Mouse (Mus musculus) splenic B cell, adult 2 months (primary cell): Measurements from ENCODE around the gene Lrfn1.
A peak's percentile ranks its signal among the peaks of the same experiment; 100 is the strongest.

Experiments used
- DNase-seq: peaks from one replicate; pipeline ENCODE4 v3.0.0-alpha.2; 2011; ENCODE audit warnings: low read depth, low spot score
- H3K27me3 ChIP-seq: 2 replicates; pipeline ENCODE4 v1.6.1; 2012; ENCODE audit warnings: mild to moderate bottlenecking, low read length, moderate library complexity, mixed read lengths; ENCODE audit not compliant: control insufficient read depth, poor library complexity, insufficient read depth, severe bottlenecking
- H3K36me3 ChIP-seq: 2 replicates; pipeline ENCODE4 v1.6.1; 2012; ENCODE audit warnings: mild to moderate bottlenecking, low read length, moderate library complexity, mixed read lengths; ENCODE audit not compliant: control insufficient read depth, poor library complexity, insufficient read depth, severe bottlenecking

Lrfn1 gene

DNA sequence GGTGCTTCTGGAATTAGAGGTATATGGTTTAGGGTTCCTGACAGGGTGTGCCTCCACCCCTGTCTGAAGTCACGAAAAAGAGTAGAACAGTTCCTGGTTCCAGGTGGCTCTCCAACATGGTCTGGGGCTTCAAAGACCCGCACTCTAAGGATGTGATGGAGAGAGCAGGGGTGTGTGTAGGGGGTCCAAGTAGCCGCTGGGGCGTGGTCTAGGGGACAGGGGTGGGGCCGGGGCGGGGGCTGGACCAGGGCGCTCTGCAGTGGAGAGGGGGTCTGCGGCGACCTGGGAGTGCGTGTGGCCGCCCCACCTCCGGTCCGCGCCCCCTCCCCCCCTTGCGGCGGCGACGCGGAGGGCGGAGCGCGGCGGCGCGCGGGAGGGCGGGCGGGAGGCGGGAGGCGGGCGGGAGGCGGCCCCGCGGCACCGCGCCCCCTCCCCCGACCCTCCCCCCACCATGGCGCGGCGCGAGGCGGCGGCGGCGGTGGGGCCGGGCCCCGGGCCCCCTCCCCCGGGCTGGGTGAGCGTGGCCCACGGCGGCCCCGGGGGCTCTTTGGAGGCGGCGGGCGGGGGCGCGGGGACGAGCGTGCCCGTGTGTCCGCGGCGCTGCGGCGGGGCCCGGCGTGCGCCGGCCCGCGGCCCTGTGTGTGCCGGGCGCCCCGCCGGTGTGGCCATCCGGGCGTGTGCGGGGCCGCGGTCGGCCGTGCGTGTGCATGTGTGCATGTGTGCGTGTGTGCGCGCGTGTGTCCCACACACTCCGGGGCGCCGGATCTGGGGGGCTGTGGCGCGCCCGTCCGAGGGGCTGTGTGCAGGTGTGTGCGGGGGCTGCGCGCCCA, at the start of gene Lrfn1:
TSS of gene Lrfn1 (plus strand) at position 450 of the 830 bp plus-strand sequence.
- H3K27me3 ChIP-seq = peaks cover 3% of the 10 kb centered on the region; the same call in 1 of the 2 replicates
- no peak for DNase-seq
- peaks cover under 1% of the 10 kb centered on the region; the same call in 1 of the 2 replicates for H3K36me3 ChIP-seq

DNA sequence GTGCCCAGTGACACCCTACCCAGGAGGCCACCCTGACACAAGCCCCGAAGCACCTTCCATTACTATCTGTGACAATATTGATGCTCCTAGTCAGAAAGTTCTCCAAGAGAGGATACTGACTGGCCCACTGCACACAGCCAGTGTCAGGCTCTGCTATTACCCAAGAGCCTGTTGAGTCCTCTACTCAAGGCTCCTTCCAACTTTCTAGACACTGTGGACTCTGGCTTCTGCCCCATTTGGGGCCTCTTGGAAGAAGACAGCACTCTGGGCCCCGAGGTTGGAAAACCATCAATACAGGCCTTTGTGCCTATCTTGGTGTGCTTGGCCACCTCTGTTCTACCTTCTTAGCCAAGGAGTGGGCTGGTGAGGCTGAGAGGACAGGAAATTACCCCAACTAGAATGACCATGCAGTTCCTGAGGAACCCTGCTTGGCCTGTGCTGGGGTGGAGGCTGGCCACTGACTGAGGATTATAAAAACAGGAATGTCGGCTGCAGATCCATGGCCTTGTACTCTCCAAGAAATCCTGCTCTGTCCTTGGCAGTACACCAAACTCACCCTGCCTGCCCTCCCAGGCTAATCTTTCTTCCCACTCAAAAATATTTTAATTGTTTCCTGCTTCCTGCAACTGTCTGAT, 40.8 kb upstream of the Lrfn1 start:
- no peak for DNase-seq
- no peaks in the 10 kb centered on the region for H3K27me3 ChIP-seq

DNA sequence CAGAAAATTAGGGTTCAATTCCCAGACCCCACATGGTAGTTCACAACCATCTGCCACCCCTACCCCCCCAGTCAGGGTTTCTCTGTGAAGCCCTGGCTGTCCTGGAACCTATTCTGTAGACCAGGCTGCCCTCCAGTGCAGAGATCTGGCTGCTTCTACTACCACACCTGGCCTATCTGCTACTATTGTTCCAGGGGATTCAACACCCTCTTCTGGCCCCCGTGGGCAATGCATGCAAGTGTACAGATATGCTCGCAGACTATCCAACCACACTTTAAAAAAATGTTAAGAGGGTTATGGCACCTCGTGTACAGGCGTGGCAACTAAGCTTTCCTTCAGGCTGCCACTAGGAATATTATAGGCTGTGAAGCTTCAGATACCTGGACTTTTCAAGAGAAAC, 39.0 kb upstream of the Lrfn1 start:
- DNase-seq = peak; percentile 56
- Histone ChIP-seq H3K36me3 (peaks cover 3% of the 10 kb centered on the region), H3K27me3 (no peaks in the 10 kb centered on the region)

More for the DNA sequence above, 40.8 kb upstream of the Lrfn1 start:
- peaks cover 7% of the 10 kb centered on the region for H3K36me3 ChIP-seq

DNA sequence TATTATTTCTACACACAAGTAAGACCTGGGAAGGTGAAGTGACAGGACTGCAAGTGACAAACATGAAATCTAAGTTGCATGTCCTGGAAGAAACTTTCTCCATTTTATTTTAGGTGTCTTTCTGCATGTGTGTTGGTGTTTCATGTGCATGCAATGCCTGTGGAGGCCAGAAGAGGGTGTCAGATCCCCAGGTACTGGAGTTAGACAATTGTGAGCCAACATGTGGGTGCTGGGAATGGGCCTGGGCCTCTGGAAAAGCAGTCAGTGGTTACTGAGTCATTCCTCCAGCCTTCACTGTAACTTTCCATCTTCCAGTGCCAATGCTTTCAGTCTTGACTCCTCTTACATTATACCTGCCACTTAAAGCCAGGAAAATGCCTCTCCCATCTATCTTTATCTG, 34.4 kb upstream of the Lrfn1 start:
- Histone ChIP-seq H3K36me3 (peaks cover 13% of the 10 kb centered on the region), H3K27me3 (no peaks in the 10 kb centered on the region)
- DNase-seq = no peak

DNA sequence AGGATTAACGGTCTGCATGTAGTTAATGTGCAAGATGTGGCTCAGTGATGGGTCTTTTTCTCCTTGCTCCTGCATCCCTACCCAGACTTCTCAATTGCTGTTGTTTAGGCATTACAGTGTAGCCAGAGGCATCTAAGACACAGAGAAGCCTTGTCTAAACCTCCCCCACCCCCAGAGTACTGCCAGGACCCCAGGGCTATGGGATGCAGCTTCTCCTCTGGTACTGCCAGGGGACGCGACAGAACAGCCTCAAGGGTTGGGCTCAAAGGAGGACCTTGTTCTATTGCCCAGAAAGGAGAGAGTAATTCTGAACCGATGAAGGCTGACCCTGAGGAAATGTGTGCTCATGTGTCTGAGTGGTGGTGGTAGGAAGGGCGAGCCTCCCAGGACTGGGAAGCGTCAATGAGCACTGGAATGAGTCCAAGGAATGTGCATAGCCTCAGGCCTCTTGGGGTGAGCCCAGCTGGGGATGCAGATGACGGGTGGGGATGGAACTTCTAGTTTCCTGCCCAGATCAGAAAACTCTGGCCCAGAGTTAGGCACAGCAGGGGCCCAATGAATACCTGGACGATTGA, 33.6 kb upstream of the Lrfn1 start:
- H3K27me3 ChIP-seq = no peaks in the 10 kb centered on the region
- peaks cover 18% of the 10 kb centered on the region for H3K36me3 ChIP-seq
- no peak for DNase-seq

DNA sequence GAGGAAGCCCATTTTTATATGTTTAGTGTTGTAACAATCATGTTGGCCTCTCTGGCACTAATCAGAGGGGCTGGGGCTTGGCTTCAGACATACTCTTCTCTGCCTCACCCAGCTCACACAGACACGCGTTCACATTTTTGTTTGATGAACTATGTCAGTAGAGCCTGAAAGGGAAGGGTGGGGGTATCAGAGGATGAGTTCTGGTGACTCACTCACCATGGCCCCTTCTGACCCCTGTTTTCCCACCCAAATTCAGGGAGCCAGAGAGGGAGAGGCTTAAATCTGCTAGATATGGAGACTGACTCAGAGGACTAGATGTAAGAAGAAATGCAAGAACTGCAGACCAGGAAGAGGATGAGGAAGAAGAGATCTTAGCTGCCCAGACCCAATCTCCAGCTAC, 32.4 kb upstream of the Lrfn1 start:
- DNase-seq = no peak
- no peaks in the 10 kb centered on the region for H3K27me3 ChIP-seq
- peaks cover 19% of the 10 kb centered on the region for H3K36me3 ChIP-seq

DNA sequence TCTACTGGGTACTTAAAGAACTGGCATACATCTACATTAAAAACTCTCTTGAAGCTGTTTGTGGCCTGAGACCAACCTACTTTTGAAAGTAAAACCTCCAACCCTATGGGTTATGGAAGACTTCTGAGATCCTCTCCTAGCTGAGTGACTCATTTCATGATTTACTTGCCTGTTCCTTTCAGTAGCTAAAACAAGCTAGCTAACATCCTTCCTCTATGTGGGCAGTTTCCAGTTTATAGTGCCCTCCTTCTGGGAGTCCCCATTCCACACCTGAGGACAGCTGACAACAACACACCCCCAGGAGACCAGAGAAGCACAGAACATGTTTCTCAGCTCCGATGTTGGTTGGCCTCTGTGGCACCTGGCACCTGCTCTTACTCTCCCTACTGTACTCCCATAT, 28.8 kb upstream of the Lrfn1 start:
- H3K27me3 ChIP-seq = no peaks in the 10 kb centered on the region
- H3K36me3 ChIP-seq = peaks cover 19% of the 10 kb centered on the region; the same call in 1 of the 2 replicates
- DNase-seq = no peak

DNA sequence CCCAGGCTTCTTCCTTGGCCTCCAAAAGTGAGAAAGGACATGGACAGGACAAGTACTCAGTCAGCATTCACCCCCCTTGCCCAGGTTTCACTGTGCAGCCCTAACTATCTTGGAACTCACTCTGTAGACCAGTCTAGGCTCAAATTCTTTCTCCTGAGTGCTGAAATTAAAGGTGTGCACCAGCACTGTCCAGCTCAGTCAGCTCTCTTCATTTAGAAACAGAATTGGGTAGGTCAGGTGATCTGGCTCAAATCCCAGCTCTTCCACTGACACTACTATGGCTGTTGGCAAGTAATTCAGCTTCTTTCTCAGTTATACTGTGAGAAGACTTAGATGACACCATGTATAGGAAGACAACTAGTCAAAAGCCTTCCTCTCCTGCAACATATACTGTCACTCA, 24.0 kb upstream of the Lrfn1 start:
- no peak for DNase-seq
- Histone ChIP-seq H3K36me3 (peaks cover 7% of the 10 kb centered on the region; the same call in 1 of the 2 replicates), H3K27me3 (no peaks in the 10 kb centered on the region)

DNA sequence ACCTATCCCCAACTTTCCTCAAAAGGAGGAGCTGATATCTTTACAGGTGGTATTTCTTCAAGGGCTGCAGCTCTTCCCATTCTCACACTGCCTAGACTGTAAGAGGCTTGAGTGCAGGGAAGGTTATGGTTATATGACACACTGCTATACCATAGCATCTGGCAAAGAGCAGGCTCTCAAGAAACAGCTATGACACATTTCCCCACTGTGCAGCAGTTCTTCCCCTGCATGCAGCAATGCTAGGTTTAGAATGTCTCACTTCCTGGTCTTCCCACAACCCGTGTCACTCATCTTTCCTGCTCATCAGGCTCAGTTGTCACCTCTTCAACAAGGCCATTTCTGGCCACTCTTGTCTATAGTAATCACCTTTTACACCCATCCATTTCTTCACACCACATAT, 21.3 kb upstream of the Lrfn1 start:
- no peaks in the 10 kb centered on the region; the same call in 1 of the 2 replicates for H3K27me3 ChIP-seq
- no peaks in the 10 kb centered on the region for H3K36me3 ChIP-seq
- no peak for DNase-seq

DNA sequence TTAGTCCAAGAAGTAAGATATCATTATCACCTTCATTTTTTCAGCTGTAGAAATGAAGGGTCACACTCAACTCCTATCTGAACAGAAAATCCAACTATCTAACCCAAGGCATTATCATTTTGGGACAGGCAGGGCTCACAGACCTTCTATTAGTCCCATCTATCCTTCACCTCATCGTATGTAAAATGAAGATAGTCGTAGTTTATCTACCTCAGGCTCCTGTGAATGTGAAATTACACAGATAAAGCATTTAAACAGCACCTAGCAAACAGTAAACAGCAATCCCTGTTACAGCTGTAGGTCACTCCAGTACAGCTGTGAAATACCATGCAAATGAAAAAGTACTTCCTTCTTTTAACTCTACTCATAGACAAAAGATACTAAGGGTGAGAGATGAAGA, 19.5 kb upstream of the Lrfn1 start:
- DNase-seq = no peak

DNA sequence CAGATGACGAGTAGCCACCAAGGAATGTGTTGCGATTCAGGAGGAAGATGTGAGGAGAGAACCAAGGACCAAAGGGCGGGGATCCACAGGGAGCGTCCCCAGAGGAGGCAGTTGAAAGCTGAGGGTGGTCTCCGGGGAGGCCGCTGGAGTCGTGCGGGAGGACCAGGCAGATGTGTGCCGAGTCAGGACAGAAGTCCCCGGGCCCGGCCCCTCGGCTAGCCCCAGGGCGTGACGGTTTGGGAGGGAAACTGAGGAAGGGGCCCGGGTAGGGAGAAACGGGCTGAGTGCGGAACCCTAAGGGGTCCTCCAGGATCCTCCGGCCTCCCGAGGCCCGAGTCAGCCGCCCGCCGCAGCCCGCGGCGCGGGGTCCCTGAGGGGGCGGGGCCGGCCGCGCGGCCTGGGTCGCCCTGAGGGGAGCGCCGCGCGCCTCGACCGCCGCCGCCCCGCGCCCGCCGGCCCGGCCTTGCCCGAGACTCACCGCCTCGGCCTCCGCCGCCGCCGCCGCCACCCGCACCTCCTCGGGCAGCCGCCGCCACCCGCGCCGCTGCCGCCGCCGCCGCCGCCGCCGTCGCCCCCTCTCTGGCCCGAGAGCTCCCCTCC, 16.0 kb upstream of the Lrfn1 start:
- H3K27me3 ChIP-seq = no peaks in the 10 kb centered on the region; the same call in 1 of the 2 replicates
- DNase-seq = peak; percentile 31
- no peaks in the 10 kb centered on the region for H3K36me3 ChIP-seq

More for the DNA sequence above, 19.5 kb upstream of the Lrfn1 start:
- Histone ChIP-seq H3K27me3 (no peaks in the 10 kb centered on the region; the same call in 1 of the 2 replicates), H3K36me3 (no peaks in the 10 kb centered on the region)

DNA sequence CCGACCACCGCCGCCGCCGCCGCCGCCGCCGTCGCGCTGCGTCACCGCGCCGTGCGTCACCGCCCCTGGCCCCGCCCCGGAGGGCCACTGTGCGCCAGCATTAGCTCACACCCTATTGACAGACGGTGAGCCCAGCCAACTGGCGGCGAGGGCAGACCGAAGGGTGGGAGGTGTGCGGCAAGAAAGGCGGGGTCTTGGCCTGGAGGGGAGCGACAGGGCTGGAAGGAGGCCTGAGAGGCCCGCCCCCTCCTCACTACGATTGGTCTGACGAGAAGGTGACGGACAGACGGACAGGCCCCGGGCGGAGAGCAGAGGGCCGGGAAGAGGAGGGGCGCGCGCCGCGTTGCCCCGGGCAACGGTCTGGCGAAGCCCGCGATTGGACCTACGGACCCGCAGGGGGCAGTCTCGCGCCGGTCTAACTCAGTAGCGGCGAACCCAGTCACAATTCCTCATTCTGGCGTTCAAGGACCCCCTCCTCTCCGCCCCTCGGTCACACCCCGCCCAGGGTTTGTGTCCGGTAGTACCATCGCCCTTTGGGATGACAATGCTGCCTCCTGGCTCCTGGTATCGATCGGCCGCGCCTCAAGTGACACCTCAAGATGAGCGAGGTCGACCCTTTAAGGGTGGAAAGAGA, 15.4 kb upstream of the Lrfn1 start:
- Histone ChIP-seq H3K36me3 (no peaks in the 10 kb centered on the region), H3K27me3 (no peaks in the 10 kb centered on the region; the same call in 1 of the 2 replicates)
- peak; percentile 100 for DNase-seq

DNA sequence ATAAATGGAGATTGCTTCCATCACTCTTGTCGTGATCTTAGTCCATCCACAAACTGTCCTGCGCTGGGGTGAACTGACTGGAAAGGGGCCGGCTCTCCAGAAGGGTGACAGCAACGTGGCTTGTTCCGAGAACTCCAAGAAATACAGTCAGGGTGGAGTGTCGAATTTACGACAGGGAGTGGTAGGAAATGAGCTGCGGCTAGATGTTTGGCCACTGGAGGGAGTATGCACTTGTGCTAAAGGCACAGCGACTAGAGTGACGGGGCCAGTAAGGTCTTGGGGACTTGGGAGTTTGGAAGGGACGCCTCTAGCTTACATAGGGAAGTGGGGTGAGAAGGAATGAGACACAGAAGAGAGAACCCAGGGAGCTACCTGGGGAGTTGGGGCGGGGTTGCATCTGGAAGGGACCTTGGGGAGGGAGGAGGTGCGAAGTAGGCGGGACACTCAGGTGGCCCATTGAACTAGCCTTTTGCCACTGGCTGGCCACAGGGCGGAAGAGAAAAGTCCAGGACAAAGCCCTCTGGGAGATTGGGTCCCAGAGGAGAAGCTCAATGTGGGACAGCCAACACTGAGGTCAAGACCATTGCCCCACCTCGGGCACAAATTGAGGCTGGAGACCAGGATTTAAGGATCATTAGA, 14.7 kb upstream of the Lrfn1 start, which contains the start of gene Gmfg:
TSS of gene Gmfg (plus strand) at position 516 of the 639 bp plus-strand sequence.
- DNase-seq = peak; percentile 90
- Histone ChIP-seq H3K36me3 (no peaks in the 10 kb centered on the region), H3K27me3 (no peaks in the 10 kb centered on the region; the same call in 1 of the 2 replicates)

DNA sequence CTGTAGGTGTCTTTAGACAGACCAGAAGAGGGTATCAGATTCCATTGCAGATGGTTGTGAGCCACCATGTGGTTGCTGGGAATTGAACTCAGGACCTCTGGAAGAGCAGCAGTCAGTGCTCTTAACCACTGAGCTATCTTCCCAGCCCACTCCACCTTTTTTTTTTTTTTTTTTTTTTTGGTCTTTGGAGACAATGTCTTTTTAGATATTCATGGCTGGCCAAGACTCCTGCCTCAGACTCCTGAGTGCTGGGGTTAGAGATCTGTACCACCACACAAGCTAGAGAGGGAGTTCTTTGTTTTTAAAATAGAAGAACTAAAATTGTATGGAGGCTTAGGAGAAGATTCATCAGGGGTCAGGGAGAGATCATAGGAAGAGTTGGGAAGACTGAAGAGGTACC, 13.8 kb upstream of the Lrfn1 start:
- no peaks in the 10 kb centered on the region for H3K36me3 ChIP-seq
- no peak for DNase-seq
- no peaks in the 10 kb centered on the region; the same call in 1 of the 2 replicates for H3K27me3 ChIP-seq
